Mouse (Mus musculus) kidney, adult 9 months (tissue): ENCODE results near the gene Arhgap21.
A peak's percentile ranks its signal among the peaks of the same experiment; 100 is the strongest.

Source experiments
- DNase-seq: peaks from one replicate; pipeline ENCODE4 v3.0.0; 2022

Arhgap21 gene

DNA sequence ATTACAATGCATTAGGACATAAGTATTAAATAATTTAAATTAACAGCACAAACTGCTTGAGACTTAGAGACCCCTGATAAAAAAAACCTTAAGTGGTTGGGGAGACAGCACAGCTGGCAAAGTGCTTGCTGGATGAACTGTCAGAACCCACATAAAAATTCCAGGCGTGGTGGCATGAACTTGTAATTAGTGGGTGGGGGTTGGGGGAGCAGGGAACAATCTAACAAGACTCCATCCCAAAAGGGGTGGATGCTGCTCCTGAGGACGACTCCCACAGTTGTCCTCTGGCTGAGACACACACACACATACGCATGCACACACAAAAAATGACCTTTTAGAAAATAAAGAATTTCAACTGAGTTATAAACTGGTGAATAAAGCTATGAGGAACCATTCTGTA lies 79.9 kb downstream of the Arhgap21 start:
- DNase-seq: no peak

DNA sequence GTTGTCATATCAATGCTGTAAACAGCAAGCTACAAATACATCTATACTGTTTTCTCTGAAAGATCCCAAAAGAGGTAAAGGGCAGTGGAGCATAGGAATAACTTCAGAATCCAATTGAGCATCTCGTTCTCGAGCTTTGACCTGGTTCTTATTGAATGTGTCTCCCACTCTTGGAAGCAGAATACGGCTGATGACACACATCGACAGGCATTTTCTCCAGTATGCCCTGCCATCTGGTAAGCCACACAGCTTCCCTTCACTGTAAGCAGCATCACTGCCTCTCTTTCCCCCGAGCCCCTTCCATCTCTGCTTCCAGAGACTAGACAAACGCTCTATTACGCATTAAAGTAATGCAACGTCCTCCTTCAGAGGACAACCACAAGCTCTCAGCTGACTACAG lies 85.4 kb downstream of the Arhgap21 start:
- no peak for DNase-seq

DNA sequence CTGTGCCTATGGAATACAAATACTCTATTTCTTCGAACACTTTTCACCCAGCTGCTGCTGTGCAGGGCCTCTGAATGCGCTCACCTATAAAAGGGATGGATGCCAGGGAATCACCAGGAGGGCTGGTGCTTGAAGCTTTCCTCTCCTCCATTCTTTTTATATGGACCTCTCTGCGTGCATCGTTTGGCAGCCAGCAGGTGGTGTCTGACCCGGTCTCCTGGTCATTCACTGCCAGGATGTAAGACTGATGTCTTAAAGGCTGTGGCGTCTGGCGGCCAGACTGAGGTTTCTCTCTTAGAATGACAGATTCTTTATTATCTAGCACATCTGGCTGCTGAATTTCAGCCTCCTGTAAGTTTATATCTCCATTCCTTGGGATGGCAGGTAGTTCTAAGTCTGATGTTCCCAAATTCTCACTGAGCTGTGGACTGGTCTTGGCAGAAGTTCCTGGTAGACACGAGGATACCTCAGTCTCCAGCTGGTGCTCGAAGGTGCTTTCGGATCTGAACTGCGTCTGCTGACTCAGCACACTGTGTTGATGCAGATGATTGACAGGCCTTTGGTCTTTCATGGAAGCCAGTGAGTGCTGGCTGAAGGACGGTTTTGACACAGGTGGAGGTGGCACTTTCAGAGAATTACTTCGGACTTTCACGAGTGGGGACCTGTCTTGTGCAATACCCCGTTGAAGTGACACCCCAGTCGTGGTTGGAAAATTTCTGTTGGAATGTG lies 88.6 kb downstream of the Arhgap21 start:
- no peak for DNase-seq

DNA sequence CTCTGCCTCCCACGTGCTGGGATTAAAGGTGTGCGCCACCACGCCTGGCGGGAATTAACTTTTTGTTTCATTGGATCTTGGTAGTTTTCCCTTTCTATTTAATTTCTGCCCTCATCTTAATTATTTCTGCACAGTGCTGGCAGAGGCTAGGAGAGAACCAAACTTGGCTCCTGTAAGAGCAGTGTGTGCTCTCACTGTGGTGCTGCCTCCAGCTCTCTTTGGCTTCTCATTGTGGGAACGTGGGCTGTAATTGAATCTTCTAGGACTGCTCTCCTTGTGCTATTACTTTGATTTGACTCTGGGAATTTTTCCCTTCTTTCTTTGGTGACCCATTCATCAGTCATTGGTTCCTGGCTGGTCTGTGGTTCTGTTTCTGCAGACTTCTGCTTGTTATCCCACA lies 94.1 kb downstream of the Arhgap21 start:
- DNase-seq: no peak

DNA sequence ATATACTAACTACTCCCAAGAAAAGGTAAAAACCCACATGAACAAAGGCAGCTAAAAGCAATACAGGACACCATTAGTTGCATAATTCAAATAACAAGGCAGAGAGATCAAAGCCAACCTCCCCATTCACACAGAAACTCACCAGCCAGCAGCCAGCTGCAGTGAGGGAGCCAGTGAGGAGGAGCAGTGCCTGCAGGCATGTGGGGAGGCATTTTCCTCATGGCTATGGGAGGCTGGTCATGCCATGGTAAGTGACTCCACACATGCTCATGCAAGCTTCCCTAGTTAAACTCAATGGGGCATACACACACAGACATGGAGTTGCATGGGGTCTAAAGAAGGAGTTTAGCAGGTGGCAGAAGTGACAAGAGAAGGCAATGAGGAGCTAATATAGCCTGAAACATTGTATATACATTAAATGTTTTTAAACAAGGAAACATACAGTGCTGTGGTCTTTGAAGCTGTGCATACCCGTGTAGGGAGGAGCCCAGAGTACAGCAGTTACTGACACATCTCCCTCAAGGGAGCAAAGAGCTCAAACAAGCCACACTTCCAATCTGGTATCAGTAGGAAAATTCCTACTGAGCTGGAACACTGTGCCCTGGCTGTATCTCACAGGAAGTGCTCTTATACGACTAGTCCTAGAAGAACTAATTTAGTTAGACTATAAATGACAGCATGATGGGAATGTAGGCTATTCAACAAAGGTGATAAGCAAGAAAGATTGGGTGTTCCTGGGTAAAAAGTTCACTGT lies 99.3 kb downstream of the Arhgap21 start:
- DNase-seq: no peak

DNA sequence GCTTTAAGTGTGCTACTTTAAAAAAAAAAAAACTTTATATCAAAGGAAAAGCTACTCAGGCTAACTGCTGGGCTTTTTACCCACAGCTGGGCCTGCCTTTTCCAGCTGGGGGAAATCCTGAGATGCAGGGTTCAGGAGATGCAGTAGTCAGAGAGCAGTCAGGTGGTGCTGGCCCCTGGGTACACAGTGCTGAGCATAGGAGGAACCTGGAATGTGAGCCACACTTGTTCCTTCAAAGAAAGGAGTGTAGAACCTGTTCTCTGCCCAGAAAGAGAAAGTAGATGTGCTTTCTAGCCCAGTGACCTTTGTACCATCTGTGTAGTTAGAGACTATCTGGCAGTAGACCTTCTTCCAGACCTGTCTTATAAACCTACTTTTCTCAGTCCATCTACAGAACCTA lies 100.6 kb downstream of the Arhgap21 start:
- peak; percentile 10 for DNase-seq

DNA sequence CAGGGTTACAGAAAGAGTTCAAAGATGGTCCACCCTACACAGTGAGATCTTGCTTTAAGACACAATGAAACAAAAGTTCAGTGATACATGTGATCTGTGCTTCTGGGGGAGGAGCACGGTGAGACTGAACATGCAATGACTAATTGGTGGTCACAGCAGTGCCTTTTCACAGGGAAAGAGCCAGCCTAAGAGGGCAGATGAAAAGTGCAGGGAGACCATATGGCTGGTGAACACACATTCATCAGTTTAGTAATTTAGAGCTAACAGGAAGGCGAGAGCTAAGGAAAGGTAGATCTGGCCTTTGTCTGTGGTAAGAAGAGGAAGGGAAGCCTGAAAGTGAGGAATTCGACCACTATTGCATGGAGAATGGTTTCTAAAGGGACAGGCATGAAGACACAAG lies 102.9 kb downstream of the Arhgap21 start:
- no peak for DNase-seq

DNA sequence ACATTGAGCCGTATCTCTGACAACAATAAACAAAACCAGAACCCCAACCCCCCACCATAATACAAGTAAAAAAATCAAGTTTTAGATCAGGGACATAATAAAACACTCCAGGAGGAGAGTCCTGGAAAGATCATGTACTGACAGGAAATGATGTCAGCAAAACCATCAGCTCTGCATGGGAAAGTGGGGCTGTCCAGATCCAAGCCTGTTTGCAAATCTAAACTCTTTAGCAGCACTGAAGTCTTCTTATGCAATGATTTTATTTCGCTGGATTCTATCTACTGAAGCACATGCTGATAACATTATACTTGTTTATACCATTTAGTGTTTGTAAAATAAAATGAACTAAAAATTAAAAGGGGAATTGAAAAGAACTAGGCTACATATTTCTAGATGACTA lies 104.1 kb downstream of the Arhgap21 start:
- no peak for DNase-seq

DNA sequence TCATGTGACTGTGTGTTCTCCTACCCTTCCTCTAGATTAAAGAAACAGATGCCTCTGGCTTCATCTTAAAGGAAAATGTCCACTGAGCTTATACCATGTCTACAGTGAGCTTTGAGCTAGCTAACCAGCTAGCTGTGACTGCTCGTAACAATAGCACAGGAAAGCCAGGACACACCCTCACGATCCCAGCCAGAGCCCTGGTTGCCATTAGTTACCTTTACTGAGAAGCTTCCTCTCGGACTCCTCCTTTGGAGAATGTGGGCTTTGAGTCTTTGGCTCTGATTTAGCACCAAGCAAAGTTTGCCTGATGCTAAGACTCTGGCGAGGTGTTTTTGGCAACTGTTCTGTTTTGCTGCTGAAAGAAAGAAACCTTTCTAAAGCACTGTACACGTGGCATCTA lies 107.9 kb downstream of the Arhgap21 start:
- no peak for DNase-seq

DNA sequence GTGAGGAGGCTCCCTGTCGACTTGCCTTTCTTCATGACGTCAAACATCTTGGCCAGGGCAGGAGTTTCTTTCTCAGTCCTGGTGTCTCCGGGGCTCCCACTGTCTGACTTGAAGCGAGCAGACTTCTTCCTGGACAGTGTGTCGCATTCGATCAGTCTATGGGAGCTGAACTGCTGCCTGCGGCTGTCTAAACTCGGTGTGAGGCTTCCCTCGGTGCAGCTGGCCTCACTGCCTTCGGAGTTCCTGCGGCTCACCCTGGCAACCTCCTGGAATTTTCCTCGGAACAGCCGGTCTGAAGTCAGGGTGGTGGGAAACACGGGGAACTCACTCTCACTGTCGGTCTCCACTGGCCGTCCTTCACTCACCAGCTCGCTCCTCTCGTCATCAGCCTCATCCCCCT lies 119.3 kb downstream of the Arhgap21 start:
- no peak for DNase-seq

DNA sequence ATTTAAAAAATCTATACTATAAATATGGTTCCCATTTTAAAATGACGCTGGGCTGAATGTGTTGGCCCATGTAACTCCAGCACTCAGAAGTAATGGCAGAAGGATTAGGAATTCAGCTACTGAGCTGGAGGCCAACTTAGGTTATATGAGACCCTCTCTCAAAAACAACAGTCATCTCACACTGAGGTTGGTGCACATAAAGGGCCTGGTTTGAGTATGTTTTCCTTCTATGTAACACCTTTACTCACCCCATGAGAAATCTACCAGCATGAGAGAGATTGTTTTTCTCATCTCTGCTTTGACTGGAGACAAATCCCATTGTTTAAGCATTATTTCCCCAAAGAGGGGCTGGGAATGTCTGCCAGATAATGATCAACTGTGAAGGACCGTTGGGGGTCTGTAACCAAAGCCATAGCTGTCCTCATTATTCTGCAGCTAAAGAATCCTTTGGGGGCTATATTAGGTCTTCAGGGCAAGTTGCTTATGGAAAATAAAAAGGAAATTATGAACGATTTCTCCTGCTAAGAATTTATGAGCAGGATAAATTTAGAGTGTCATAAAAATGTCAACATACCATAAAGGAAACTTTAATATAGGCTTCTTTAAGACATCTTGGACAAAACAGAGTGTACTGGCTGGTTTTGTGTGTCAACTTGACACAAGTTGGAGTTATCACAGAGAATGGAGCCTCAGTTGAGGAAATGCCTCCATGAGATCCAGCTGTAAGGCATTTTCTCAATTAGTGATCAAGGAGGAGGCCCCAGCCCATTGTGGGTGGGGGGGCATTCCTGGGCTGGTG lies 136.9 kb downstream of the Arhgap21 start:
- DNase-seq: no peak

DNA sequence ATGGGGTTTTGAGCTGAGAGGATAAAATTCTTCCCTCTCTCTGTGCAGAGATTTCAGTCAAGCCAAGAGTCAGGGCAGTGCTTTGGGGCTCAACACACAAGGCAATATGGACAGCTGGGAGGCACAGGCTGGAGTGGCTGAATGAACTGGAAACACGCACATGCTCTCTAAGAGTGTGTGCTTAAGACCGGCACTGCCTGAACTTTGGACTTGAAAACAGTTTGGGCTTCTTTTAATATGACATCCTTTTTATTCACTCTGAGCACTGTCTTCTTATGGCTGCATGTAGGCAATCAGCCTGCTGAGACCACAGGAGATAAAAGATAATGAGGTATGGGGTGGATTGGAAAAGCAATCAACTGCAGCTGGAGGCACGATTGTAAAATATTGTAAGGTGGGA lies 137.8 kb downstream of the Arhgap21 start:
- no peak for DNase-seq

DNA sequence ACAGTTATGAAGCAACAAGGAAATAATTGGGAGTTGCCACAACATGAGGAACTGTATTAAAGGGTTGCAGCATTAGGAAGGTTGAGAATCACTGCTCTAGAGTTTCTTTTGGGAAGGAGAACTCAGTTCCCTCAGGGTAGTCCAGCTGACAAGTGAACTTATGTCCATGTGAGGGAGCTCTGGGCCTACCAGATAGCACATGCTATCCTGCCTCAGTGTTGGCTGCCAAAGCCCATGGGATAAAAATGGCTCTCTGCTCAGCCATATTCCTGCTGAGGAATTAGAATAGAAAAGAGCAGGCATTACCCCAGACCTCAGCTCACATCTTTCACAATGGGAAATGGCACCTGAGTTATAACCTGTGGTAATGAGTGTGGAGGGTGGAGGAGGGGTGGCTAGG lies 142.4 kb downstream of the Arhgap21 start:
- no peak for DNase-seq

DNA sequence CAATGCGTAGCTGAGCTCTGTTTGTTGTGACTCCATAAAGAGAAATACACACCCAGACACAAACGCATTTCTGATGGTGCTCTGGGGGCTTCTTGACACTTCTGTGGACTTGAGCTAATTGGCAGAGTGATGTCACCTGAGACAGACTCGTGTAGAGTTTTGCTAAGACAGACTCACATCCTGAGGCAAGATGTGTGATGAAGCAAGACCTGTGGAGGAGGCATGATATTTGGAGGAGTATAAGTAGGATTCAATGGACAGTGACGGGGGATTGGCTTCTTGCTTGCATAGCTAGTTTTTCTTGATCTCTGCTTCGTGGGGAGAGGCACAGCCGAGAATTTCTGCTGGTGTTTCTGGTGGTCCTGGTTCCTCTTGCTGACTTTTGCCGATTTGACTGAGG lies 150.5 kb downstream of the Arhgap21 start:
- DNase-seq: no peak

DNA sequence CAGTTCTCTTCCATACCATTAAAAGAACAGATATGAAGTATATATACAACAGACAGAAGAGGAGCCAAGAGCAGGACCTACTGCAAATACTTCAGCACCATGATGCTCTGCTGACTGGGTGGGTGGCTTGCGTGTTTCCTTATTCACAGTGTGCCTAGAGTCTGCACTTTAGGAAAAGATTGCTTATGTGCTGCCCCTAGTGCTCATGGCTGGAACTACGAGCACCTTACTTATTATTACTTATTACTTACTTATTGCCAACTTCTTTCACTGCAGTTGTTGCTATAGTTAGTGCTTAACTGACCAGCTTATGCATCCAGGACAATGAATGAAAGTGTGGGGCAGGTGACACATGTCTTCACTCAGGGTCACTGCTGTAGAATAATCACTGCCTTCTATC lies 154.7 kb downstream of the Arhgap21 start:
- DNase-seq: no peak

DNA sequence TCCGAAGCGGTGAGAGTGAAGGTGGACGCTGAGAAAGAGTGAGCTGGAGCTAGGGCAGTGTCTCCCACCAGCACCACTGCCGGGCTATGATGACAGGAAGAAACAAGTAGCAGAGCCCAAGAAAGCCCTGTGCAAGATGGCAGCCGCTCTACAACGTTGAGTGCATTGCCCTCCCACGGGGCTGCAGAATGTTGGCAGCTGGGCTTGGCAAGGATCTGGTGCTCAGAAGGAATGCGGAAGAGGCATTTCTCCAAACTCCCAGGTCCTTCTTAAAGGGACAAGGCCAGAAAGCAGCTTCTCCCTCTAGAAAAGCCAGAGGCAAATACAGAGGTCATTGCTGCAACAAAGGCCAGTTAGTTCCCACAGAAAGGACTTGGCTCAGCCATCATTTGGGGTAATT lies 157.2 kb downstream of the Arhgap21 start:
- DNase-seq: peak; percentile 52

DNA sequence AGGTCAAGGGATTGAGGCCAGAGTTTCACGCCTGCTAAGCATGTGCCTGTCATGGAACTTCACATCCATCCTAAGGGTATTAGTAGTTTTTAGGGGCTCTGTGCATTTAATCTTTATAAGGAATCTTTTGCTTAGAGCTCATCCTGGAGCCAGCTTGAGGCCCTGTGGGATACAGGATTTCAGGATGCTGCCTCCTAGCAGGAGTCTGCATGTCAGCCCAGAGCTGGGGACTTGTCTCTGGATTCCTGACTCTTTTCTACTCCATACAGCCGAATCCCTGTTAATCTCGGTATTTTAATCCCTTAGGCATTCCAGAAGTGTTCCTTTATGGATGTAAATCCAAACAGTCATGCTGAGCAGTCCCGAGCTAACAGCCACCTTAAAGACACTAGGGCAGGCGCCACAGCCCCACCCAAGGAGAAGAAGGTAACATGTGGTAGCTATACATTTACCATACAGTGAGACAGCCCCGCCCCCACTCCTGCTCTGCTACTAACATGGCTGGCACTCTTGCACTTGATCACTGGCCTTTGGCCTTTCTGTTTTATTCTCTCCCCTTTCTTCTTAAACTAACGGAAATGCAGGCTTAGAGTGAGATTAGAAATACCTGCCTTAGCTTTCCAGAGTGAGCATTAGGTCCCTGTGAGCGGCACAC lies 167.3 kb downstream of the Arhgap21 start:
- DNase-seq: no peak
